Mouse (Mus musculus): ENCODE results near the gene N6amt1.
A peak's percentile ranks its signal among the peaks of the same experiment; 100 is the strongest.

Gene N6amt1

DNA sequence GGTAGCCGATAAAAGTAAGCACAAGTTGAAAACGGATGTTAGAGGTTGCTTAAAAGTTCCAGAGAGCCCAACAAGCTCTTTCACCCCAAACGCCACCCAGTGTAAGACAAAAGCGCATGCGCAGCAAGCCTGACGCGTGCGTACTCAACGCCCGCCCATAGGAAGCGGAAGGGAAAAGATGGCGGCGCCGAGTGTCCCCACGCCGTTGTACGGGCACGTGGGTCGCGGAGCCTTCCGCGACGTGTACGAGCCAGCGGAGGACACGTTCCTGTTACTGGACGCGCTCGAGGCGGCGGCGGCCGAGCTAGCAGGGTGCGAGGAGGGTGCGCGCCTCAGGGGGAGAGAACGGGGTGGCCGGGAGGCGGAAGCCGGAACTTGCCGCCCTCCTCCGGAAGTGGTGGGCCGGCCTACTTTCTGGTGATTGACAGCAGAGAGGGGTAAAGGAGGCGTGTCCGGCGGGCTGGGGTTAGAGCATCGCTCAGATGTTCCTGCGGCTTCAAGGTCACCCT, at the start of gene N6amt1:
TSS of gene N6amt1 (plus strand) at position 111 of the 509 bp plus-strand sequence.
- peak; percentile 85 for DNase-seq (ENCODE audit: low spot score)

DNA sequence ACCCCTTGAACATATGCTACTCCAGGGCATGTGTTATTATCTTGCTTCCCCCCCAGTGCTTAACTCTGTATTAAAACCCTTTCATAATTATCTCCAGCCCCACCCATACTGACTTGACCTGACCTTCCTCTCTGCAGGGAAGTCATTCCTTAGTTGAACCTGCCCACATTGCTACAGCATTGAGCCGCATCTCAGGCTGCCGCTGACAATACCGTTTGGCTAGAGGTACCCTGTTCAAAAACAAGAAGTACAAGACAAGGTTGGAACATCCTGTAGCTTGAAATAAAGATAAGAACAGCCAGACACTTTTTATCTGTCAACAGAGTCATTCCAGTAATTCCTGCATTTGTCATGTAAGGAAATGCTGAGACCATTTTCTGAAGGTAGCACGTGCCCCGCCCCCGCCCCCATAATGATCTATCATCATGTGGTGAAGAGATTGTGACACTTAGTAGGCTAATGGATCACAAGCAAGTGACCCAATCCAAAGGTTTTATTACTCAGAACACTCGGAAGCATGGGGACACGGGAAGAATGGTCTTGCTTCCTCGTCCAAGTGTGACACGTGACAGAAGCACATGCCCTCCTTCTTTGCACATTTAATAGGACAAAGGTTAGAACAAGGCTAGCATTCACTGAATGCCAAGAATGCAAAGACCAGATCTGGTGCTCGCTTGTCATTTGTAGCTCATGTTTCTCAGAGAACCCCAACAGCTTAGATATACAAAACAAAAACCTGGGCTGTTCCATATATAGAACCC, 48.6 kb upstream of the N6amt1 start:
- DNase-seq (ENCODE audit: low spot score): no peak

DNA sequence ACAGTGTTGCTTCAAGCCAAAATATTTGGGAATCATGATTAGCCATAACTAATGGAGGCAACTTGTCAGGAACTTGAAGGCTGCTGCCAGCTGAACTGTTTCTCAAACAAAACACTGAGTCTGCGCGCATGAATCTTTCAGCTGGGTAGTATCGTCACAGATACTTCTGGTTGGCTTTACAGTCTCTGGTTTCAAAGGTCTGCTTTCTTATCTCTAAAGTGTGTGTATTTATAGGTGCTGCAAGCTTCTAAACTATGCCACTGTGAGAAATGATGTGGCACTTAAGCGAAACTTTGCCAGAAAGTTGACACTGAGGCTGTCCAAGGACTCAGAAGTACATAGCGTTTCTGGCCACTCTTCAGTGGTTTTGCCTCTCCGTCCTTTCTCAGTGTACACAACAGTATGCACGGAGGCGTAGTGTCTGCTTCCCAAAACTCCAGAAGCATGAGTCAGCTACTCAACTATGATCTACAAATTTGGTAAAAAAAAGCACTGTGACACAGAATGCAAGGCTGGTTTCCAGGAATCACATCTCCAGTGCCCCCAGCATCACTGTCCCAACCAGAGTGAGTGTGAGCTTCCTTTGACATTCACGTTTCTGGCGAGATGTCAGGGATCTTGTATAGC, 46.8 kb upstream of the N6amt1 start:
- DNase-seq (ENCODE audit: low spot score): peak; percentile 7

DNA sequence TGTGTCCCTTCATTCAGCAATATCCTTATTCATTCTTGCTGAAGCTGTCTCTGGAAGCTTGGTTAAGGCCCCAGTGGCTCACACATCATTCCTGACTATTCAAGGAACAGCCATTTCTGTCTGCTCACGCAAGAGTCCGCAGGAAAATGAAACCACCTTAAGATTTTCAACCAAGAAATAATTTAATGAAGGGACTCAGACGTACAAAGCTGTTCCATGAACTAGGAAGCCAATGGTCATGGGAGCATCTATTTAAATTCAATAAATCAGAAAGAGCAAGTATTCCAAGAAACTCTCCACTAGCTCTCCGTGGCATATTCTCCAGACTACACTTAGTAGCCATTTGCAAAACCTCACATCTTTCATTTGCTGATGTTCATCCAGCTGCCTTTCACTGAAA, 43.3 kb upstream of the N6amt1 start:
- DNase-seq (ENCODE audit: low spot score): no peak

DNA sequence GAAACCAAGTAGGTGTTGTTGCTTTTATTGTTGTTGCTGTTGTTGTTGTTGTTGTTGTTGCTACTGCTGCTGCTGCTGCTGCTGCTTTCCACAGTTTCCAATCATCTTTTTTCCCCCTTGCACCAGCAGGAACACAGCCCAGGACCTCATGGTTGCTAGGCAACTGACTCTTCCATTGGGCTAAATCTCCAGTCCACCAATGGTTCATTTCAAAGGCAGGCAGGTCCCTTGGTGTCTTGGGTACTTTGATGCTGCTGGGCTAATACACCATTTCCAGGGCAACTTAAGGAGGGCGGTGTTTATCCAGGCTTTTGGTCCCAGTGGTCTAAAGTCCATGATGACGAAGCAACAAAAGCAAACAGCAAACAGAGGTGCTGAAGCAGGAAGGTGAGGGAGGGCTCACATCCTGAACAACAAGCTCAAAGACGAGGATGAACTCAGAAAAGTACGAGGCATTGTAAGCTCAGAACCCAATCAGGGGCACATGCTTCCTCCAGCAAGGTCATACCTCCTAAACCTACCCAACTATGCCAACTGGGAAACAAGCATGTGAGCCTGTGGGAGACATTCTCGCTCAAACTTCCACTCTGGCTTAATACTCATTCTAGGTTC, 35.7 kb upstream of the N6amt1 start:
- DNase-seq (ENCODE audit: low spot score): no peak

DNA sequence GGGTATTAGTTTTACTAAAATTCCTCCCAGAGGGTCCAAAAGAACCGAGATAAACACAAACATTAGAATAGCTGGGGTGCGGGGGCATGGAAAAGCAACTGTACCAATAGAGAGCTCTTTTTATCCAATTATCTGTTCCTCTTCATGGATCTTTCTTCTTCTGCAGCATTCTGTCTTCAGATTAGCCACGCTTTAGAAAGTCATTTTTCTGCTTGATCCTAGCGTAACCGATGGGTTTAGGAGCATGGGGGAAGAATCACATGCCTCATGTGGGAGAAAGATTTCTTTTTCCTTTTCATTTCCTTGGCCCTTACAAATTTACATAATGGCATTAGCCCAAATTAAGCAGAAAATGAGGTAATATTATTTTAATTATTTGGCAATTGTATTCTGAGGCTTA, 35.0 kb upstream of the N6amt1 start:
- no peak for DNase-seq (ENCODE audit: low spot score)

DNA sequence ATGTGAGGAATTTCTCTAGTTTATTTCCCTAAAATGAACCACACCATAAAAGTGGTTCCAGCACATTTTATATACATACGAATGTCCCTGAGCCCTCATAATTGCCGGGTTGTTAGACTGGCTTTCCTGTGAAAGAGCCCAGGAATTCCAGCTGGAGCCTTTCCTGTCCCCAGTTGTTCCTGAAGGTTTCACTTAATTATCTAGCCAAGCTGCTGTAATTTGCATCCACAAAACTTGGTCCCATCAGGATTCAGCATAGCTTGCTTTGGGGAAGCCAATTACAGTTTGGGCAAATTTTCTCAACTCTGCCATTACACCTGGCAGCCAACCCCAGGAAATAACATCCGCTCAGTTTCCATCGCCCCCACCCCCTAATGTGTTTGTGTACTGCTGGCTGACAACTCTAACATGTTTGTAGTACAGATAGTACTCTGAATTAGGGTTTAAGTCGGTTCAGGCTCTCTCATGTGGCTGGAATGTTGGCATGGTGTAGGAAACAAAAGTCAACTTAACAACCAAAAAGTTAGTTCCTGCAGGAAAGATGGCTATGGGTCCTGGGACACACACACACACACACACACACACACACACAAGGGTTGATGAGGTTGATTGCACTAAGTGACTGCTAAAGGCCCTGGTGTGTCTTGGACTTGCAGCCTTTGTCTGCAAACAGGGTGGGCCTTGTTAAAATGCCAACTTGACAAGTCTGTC, 34.3 kb upstream of the N6amt1 start:
- DNase-seq (ENCODE audit: low spot score): no peak

DNA sequence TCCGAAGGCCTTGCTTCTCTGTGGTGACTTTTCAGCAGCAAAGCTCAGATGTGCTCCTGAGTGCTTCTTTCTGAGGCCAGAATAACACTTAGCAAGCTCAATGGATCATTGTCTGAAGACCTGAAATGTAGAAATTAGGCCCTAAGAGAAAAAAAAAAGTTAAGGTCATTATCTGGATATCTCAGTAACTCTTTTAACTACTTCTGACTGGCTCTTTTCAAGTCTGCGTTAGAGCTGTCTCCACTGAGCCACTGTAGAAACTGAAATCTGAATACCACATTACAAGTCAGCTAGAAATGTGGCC, 33.8 kb upstream of the N6amt1 start:
- DNase-seq (ENCODE audit: low spot score): no peak

DNA sequence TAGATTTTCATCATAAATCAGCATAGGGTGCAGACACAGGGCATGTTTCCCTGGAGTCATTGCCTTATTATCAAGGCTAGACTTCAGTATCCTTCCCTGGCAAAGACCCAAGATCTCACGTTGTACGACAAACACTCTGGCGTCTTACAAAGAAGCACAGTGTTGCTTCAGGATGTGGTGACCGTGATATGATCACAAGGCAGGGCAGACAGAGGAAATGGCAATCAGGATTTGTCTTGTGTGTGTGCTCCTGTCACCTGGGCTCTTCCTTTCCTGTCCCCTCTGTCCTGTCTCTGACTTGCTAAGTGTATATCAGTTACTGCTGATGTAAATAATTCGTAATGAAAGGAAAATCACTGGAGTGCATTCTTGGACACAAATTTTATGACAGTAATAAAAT, 29.4 kb upstream of the N6amt1 start:
- DNase-seq (ENCODE audit: low spot score): no peak

DNA sequence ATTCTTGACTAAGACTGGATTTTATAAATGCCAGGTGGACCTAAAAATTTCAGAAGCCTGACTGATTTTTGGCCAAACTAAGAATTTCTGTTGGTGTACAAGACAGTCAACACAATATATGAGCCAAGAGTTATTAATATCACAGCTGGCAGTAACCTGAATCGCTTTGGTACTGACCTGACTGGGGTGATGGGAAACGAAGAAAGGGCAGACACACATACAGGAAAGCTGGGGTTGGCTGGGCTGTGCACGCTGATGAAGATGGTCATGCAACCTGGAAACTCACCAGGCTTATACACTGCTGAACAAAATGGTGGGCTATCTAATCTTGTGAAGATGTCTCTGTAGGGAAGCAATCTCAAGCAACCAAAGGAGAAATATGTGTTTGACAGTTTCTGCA, 24.0 kb upstream of the N6amt1 start:
- DNase-seq (ENCODE audit: low spot score): no peak

DNA sequence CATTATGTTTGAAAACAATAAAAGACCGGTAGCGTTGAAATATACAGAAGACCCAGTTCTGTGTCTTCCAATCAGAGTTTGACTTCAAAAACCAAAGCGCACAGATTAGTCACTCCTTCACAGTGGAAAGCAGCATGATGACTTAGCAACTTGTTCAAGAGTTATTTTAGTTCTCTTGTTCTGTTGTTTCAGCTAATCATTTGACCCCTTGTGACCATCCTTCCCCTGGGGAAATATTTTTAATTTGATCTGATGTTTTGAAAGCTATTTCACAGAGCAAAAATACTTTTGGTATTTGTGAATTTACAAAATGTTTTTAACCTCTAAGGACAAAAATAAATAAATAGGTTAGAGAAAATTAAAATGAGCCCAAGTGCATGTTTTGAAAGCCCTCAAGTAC, 19.2 kb upstream of the N6amt1 start:
- DNase-seq (ENCODE audit: low spot score): no peak

DNA sequence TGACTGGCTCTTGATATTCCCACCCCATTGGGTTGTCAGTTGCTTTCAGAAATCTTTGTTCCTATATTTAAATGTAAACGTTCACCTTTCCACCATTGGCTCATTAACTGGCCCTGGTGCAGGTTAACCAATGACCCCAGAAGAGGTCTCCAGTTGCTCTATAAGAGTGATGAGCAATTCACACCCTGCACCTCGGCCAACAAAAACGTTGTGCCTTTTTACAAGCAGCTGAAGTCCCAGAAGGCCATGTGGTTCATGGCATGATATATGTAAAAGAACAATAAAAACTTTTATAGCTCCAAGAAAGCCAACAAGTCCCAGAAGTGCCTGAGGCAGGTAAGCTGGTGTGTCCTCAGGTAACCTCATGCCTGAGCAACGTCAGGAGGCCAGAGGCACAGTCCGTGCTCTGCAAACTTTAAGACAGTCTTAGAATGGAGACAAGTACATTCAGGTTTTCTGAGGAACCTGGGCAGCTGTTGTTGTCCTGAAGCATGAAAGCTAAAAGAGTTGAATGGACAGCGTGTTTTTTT, 12.9 kb upstream of the N6amt1 start:
- no peak for DNase-seq (ENCODE audit: low spot score)

DNA sequence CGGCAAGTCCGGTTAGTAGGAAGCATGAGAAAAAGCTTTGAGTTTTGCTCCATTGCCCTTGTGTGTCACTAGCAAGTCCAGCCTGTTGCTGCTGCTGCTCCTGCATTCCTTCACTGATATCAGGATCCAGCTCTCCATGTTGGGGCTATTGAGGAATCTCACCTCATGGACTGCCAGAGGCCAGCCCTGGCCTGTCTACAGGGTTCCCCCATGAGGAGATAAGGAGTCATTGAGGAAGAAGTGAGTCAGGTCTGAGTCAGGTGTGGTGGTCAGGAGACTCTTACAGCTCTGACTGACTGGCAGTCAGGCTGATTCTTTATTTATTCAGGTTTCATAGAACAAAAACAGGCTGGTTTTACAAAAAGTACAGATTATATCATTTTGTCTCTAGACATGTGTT, 5.9 kb upstream of the N6amt1 start:
- no peak for DNase-seq (ENCODE audit: low spot score)

DNA sequence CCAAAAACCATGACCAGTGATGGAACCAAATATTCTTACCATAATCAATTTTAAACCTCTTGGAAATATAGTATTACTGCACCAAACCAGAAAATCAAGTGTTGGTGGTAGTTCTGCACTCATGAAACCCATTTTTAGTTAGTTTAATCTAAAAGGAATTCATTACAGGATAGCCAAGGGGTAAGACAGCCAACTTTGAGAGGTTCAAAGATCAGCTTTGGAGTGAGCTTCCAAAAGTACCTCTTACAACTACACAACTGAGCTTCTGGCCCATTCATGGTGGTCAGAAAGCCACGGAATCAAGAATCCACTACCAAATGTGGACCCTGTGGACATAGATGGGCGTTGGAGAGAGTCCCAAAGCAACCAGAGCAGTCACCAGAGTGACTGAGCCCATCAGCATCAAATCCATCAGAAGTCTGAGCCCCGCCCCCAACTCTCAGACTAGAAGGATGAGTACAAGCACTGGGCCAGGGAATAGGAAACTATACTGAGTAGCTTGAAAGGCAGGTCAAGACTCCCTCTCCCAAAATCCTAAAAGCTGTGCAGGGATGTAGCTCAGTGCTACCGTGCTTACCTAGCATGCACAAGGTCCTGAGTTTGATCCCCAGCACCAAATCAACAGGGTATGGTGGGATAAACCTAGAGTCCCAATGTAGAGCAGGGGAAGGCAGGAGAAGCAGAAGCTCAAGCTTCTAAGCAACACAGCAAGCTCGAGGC, 2.4 kb upstream of the N6amt1 start:
- DNase-seq (ENCODE audit: low spot score): no peak

DNA sequence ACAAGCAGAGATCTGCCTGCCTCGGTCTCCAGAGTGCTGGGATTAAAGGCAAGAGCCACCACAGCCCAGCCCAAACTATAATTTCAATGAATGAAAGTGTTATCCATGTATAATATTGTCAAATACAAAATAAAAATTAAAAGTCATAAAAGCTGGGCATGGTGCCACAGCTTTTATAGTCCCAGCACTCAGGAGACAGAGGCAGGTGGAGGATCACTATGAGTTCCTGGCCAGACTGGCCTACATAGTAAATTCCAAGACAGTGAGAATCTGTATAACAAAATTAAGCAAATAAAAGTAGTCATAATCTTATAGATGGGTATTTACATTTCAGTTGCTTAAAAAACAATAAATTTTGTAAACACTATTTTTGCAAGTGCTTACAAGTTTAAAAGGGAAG, 380 bp upstream of the N6amt1 start:
- DNase-seq (ENCODE audit: low spot score): no peak

DNA sequence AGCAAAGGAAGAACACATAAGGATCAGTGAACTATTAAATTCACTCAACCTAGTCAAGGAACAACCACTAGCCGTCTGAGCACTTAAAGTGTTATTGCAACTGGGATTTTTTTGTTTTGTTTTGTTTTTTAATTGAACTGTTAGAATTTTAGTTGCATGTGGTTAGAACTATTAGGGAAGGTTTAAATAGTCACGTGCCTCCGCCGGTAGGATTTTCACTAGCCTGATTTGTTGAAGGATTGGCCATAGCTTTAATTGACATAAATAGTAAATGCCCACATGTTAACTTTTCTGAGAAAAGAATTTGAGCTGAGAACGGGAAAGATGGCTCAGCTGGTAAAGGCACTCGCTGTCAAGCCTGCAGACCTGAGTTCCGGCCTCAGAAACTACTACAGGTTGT, 763 bp downstream of the N6amt1 start:
- DNase-seq (ENCODE audit: low spot score): no peak

DNA sequence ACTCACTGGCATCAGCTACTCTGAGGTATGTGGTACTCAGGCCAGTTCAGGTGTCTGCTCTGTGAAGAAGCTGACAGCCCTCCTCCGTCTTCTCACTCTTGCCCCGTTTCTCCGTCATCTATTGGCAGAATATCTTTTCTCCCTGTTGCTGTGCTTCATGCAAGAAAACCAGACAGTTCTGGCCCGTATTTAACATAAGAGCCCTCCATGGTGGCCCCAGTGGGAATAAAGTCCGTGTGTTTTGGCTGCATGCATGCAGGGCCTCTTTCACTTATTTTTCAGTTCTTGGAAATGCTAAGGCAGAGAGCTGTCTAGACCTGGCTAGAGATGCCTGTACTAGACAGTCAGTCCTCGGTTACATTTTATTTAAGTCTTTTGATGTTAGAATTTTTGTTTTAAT, 6.1 kb downstream of the N6amt1 start:
- DNase-seq (ENCODE audit: low spot score): no peak

DNA sequence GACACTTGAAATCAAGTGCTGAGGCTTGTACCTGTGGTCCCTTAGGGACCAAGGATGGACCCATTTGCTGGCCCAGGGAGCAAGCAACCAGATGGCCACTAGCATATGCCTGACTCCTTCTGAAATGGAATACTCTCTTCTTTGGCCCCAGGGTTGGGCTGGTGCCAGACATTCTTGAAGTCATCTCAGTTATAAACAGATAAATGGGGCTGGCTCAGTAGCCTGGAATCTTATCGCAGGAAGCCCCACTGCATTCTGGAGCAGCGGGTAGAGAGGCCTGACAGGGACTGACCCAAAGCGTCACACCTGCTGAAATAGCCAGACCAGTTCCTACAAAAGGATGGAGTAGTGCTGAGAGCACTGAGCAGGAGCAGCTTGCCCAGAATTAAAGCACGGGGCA, 10.2 kb downstream of the N6amt1 start:
- DNase-seq (ENCODE audit: low spot score): no peak

DNA sequence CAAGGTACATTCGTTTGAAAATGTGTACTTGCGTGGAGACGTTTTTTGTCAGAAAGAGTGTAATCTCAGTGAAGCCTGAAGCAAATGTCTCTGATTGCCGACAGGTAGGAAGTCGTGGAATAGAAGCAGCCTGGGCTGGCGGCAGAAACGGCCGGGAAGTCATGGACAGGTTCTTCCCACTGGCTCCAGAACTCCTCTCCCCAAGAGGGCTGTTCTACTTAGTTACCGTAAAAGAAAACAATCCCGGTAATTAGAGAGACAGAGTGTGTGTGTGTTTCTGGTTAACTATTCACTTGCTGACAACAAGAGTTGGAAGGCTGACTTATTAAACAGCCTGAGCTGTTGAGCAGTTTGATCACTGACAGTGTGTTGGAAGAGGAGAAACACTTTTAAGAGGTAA, 12.1 kb downstream of the N6amt1 start:
- DNase-seq (ENCODE audit: low spot score): no peak

DNA sequence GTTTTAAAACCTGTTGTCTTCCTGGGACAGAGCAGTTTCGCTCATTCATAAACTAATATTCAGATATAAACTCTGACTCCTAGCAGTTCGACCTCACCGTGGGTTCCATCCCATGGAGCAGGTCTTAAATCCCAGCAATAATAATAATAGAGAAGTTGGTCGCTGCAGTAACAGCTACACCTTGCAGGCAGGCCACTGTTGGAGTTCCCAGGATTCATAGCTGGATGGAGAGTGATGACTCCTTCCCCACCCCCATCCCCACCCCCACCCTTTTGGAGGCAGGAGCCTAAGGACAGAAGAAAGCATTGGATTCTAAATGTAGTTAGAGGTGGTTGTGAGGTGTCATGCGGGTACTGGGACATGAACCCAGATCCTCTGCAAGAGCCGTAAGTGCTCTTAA, 12.5 kb downstream of the N6amt1 start:
- DNase-seq (ENCODE audit: low spot score): no peak

DNA sequence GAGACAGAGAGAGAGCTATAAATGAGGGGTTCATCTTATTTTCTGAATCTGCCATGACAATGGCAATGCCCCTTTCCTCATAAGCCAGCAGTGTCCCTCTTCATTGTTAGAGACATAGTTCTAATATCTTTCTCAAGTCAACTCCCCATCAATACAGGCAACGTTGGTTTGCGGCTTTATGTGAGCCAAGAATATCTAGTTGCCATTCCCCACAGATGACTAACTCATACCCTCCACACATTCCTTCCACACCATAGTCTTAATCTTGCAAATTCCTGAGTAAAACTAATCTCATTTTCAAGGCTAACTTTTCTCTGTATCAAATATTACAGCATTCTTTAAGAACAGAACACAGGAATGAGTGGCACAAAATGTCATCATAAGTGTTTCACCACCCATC, 29.0 kb downstream of the N6amt1 start:
- no peak for DNase-seq (ENCODE audit: low spot score)

DNA sequence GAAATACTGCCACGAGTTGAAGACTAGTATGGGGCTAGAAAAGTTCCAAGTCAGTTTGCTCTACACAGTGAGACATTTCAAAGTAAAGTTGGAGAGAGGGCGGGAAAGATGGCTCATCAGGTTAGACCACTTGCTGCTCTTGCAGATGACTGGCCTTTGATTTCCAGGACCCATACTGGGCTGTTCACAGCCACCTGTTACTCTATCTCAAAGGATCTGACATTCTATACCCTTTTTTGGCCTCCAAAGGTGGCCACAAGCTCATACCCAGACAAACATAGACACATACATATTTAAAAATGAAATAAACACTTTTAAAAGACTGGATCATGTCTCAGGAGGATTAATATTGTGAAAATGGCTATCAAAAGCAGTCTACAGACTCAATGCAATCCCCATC, 30.4 kb downstream of the N6amt1 start:
- no peak for DNase-seq (ENCODE audit: low spot score)

All from left cerebral cortex, adult 11 months (tissue).